Mouse (Mus musculus) hindbrain, embryonic 10.5 days (tissue): ENCODE data around the gene Ttbk2. TPM values are rescaled to one million over a fixed set of nuclear protein-coding genes. Genes with fewer than 3 reads are reported as not detected.

Source experiments
- DNase-seq: peaks from one replicate; pipeline ENCODE4 v3.0.0-alpha.2; 2017; ENCODE audit warnings: low spot score
- H3K27ac ChIP-seq: fragments of 300-500 bp; sonication (generic); 2 replicates; pipeline ENCODE4 v1.5.1; 2016; ENCODE audit warnings: mild to moderate bottlenecking, moderate library complexity
- H3K27me3 ChIP-seq: fragments of 300-500 bp; sonication (generic); 2 replicates; pipeline ENCODE4 v1.6.1; 2016; ENCODE audit warnings: mild to moderate bottlenecking; ENCODE audit not compliant: poor library complexity, insufficient read depth, severe bottlenecking
- H3K36me3 ChIP-seq: fragments of 300-500 bp; sonication (generic); 2 replicates; pipeline ENCODE4 v1.6.1; 2016; ENCODE audit warnings: mild to moderate bottlenecking, moderate library complexity
- H3K4me1 ChIP-seq: fragments of 300-500 bp; sonication (generic); replicated peaks from 2 replicates; pipeline ENCODE4 v1.6.1; 2016; ENCODE audit warnings: mild to moderate bottlenecking
- H3K4me3 ChIP-seq: fragments of 300-500 bp; sonication (generic); 2 replicates; pipeline ENCODE4 v1.5.1; 2016; ENCODE audit warnings: mild to moderate bottlenecking, moderate library complexity
- H3K9me3 ChIP-seq: fragments of 300-500 bp; sonication (generic); 2 replicates; pipeline ENCODE4 v1.6.1; 2016; ENCODE audit warnings: mild to moderate bottlenecking, moderate library complexity
- WGBS: fragments of 180-500 bp; shearing (Covaris S2); methylation state at CpG from one replicate; pipeline ENCODE4 v1.1.7; 2016; 5-methylcytosine and 5-hydroxymethylcytosine counted together
- polyA plus RNA-seq: library from polyadenylated mRNA; unstranded; fragments of >200 nt; fragmentation: Nextera tagmentation; extraction: Ambion mirVana; gene quantifications from 2 replicates; pipeline ENCODE4 v1.2.1, GENCODE M21; 2016

Gene Ttbk2
- polyA plus RNA-seq, 1 experiment from 2014 or later = 5.6 TPM

- WGBS = under 1% methylated on average over 71 of the region's 71 CpGs
- H3K4me1 ChIP-seq = peaks cover 24% of the 10 kb centered on the region
- H3K27ac ChIP-seq = peak within 1 kb of the TSS; percentile 91
- no peaks in the 10 kb centered on the region for H3K36me3 ChIP-seq
- DNase-seq = peak; percentile 63
- no peaks in the 10 kb centered on the region for H3K27me3 ChIP-seq
- no peaks in the 10 kb centered on the region for H3K9me3 ChIP-seq
- peak within 1 kb of the TSS; percentile 87 for H3K4me3 ChIP-seq
Observed at GRCm38 (mm10) chr2:120849449-120850423, 668 bp downstream of the Ttbk2 start, which contains the start of gene Cdan1. Gene Cdan1 (minus strand): TSS chr2:120850128.

- WGBS = 95% methylated on average over 1 of the region's 1 CpGs
- H3K36me3 ChIP-seq = no peaks in the 10 kb centered on the region
- no peaks in the 10 kb centered on the region for H3K27me3 ChIP-seq
- H3K9me3 ChIP-seq = no peaks in the 10 kb centered on the region
- no peak overlapping the region for H3K27ac ChIP-seq
- no peak overlapping the region for H3K4me3 ChIP-seq
- no peak for DNase-seq
- H3K4me1 ChIP-seq = peaks cover 19% of the 10 kb centered on the region
Observed at GRCm38 (mm10) chr2:120845280-120845679, 5.1 kb downstream of the Ttbk2 start.

- Histone ChIP-seq H3K27ac (no peak overlapping the region), H3K9me3 (no peaks in the 10 kb centered on the region), H3K27me3 (no peaks in the 10 kb centered on the region), H3K36me3 (no peaks in the 10 kb centered on the region), H3K4me1 (peaks cover 11% of the 10 kb centered on the region), H3K4me3 (no peak overlapping the region)
- 94% methylated on average over 4 of the region's 4 CpGs for WGBS
- DNase-seq = no peak
Observed at GRCm38 (mm10) chr2:120843990-120844389, 6.4 kb downstream of the Ttbk2 start.

- no peaks in the 10 kb centered on the region for H3K27me3 ChIP-seq
- H3K4me3 ChIP-seq = no peak overlapping the region
- no peak overlapping the region for H3K27ac ChIP-seq
- no peaks in the 10 kb centered on the region for H3K4me1 ChIP-seq
- H3K36me3 ChIP-seq = peaks cover 12% of the 10 kb centered on the region
- no peak for DNase-seq
- 83% methylated on average over 1 of the region's 1 CpGs for WGBS
- peaks cover 10% of the 10 kb centered on the region; the same call in 1 of the 2 replicates for H3K9me3 ChIP-seq
Observed at GRCm38 (mm10) chr2:120841211-120841610, 9.2 kb downstream of the Ttbk2 start.

GRCm38 (mm10) chr2:120835167-120835566 is 15.2 kb downstream of the Ttbk2 start:
- Histone ChIP-seq H3K4me1 (no peaks in the 10 kb centered on the region), H3K4me3 (no peak overlapping the region), H3K36me3 (peaks cover 48% of the 10 kb centered on the region), H3K27me3 (no peaks in the 10 kb centered on the region), H3K9me3 (peaks cover 18% of the 10 kb centered on the region), H3K27ac (no peak overlapping the region)
- no peak for DNase-seq
- 96% methylated on average over 4 of the region's 4 CpGs for WGBS

- H3K9me3 ChIP-seq = no peaks in the 10 kb centered on the region
- H3K36me3 ChIP-seq = peaks cover 24% of the 10 kb centered on the region
- no peaks in the 10 kb centered on the region for H3K27me3 ChIP-seq
- H3K4me3 ChIP-seq = no peak overlapping the region
- no peak for DNase-seq
- H3K27ac ChIP-seq = no peak overlapping the region
- H3K4me1 ChIP-seq = no peaks in the 10 kb centered on the region
- WGBS = 63% methylated on average over 1 of the region's 1 CpGs
Observed at GRCm38 (mm10) chr2:120826936-120827638, 23.3 kb downstream of the Ttbk2 start.

GRCm38 (mm10) chr2:120770265-120770935 is 80.0 kb downstream of the Ttbk2 start:
- 94% methylated on average over 2 of the region's 2 CpGs for WGBS
- Histone ChIP-seq H3K36me3 (peaks cover 52% of the 10 kb centered on the region), H3K4me3 (no peak overlapping the region), H3K9me3 (no peaks in the 10 kb centered on the region), H3K4me1 (no peaks in the 10 kb centered on the region), H3K27me3 (no peaks in the 10 kb centered on the region), H3K27ac (no peak overlapping the region)
- no peak for DNase-seq

GRCm38 (mm10) chr2:120761922-120762321 is 88.5 kb downstream of the Ttbk2 start:
- H3K36me3 ChIP-seq = peaks cover 62% of the 10 kb centered on the region
- no peak overlapping the region for H3K4me3 ChIP-seq
- H3K27ac ChIP-seq = no peak overlapping the region
- DNase-seq = no peak
- no peaks in the 10 kb centered on the region for H3K27me3 ChIP-seq
- H3K9me3 ChIP-seq = no peaks in the 10 kb centered on the region
- H3K4me1 ChIP-seq = no peaks in the 10 kb centered on the region

GRCm38 (mm10) chr2:120748041-120748440 is 102.4 kb downstream of the Ttbk2 start:
- H3K4me3 ChIP-seq = no peak overlapping the region
- no peaks in the 10 kb centered on the region for H3K4me1 ChIP-seq
- H3K36me3 ChIP-seq = peaks cover 84% of the 10 kb centered on the region
- DNase-seq = no peak
- no peak overlapping the region for H3K27ac ChIP-seq
- H3K27me3 ChIP-seq = no peaks in the 10 kb centered on the region
- WGBS = 93% methylated on average over 2 of the region's 2 CpGs
- H3K9me3 ChIP-seq = no peaks in the 10 kb centered on the region

- Histone ChIP-seq H3K9me3 (no peaks in the 10 kb centered on the region), H3K27me3 (no peaks in the 10 kb centered on the region), H3K27ac (no peak overlapping the region), H3K4me3 (no peak overlapping the region), H3K4me1 (no peaks in the 10 kb centered on the region), H3K36me3 (peaks cover 86% of the 10 kb centered on the region)
- no peak for DNase-seq
- WGBS = 91% methylated on average over 1 of the region's 1 CpGs
Observed at GRCm38 (mm10) chr2:120745496-120745895, 104.9 kb downstream of the Ttbk2 start.

- WGBS = 44% methylated on average over 7 of the region's 7 CpGs
- Histone ChIP-seq H3K27me3 (no peaks in the 10 kb centered on the region), H3K36me3 (peaks cover 18% of the 10 kb centered on the region), H3K4me3 (peak overlapping the region; percentile 99), H3K27ac (peak overlapping the region; percentile 94), H3K9me3 (no peaks in the 10 kb centered on the region), H3K4me1 (peaks cover 36% of the 10 kb centered on the region)
- no peak for DNase-seq
Observed at GRCm38 (mm10) chr2:120731877-120732530, 118.4 kb downstream of the Ttbk2 start.

GRCm38 (mm10) chr2:120731167-120731862 is 119.1 kb downstream of the Ttbk2 start:
- WGBS = under 1% methylated on average over 61 of the region's 61 CpGs
- H3K36me3 ChIP-seq = peaks cover 25% of the 10 kb centered on the region

More at GRCm38 (mm10) chr2:120731167-120731862, 119.1 kb downstream of the Ttbk2 start:
- peak; percentile 97 for DNase-seq
- H3K4me3 ChIP-seq = peak overlapping the region; percentile 99
- no peaks in the 10 kb centered on the region for H3K27me3 ChIP-seq
- H3K9me3 ChIP-seq = no peaks in the 10 kb centered on the region
- peak overlapping the region; percentile 94 for H3K27ac ChIP-seq
- H3K4me1 ChIP-seq = peaks cover 36% of the 10 kb centered on the region
